Mouse (Mus musculus) inflammation-experienced regulatory T-cells, adult 6 months (primary cell): ENCODE results near the gene Rgs7. TPM values are rescaled to one million over a fixed set of nuclear protein-coding genes. Genes with fewer than 3 reads are reported as not detected.

ENCODE experiments used
- ATAC-seq: one replicate; pipeline ENCODE4 v1.8.0; 2017
- polyA plus RNA-seq, 3 experiments: library from polyadenylated mRNA; unstranded; fragments of 100-300 nt; shearing (Covaris generic); gene quantifications; one replicate each; pipeline ENCODE4 v1.2.1; 2017

The Rgs7 gene
- polyA plus RNA-seq, result not detected

DNA sequence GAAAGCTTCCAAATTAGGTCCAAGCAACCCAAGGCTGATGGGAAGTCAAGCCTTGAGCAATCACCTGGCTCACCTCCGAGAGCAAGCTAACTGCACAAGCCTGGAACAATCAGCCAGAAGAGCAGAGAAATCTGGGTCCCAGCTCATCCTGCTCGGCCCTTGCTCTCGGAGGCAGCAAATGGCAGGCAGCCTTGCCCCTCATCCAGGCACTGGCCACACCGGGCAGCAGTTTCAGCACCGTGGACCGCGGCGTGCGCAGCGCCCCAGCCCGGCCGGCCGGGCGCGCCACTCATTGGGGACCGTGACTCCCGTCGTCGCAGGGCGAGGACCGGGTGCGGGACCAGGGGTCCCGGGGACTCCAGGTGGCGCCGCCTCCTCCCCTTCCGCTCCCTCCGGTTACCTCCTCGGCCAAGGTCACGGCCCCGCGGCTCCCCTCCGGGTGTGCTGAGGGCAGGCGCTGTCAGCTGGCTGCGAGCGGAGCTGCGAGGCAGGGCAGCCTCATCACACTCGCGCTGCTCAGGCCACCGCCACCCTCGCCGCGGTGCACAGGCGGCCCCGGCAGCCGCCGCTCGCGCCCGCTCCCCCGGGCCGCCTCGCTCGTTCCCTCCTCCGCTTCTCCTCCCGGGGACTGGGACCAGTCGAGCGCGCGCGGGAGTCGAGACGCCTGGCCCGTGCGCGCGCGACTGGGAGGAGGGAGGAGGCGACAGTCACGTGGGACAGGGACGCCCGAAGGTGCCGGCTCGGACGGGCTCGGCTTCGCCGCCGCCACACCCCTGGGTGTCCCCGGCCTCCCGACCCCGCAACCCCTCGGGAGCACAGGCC is at the start of gene Rgs7:
TSS of gene Rgs7 (minus strand) at position 640 of the 822 bp plus-strand sequence.
- ATAC-seq, result no peak

DNA sequence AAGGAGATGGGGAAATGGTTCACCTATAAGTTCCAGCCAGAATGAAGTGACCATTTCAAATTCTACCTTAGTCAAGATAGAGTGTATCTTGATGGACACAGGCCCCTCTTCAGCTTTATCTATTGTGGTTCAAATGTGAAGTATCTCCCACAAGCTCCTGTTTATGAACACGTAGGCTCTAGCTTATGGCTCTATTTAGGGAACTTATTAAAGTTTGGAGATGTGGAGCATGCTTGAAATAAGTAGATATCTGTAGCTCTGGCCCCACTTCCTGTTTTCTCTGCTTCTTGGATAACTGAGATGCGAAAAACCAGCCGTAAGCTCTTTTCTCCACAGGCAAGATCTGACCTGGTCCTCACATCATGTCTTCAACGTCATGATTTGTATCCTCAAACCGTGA is 48.4 kb upstream of the Rgs7 start:
- no peak for ATAC-seq

DNA sequence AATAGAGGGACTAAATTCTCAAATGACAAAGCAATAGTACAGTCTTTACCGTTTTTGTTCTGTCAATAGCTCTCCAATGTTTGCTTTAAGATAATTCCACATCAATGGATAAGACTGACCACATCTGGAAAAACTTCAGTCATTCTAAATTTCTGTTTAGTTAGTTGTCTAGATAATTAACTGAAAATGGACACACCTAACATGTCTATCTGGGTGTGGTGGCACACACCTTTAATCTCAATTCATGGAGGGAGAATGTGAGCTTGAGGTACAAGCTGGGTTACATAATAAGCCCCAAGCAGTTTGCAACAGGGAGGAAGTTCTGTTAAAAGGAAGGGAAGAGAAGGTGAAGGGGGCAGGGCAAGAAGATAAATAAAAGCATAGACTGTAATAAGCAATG is 45.0 kb upstream of the Rgs7 start:
- no peak for ATAC-seq

DNA sequence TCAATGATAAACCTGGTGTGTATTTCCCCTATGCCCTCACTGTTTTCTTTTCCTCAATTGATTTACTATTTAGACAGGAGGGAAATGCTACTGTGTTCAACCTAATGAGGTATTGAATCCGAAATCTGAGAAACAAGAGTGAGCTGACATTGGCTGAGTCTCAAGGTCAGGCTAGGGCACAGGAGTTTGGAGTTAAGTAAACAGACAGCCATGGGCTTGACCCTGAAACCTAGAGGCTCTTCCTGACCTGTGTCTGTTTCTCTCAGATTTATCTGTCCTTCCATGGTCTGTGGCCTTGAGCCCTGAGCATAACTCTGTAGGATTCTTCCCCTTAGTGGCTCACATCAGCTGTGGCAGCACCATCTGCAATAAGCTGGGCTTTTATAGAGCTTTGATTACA is 37.6 kb upstream of the Rgs7 start:
- no peak for ATAC-seq

DNA sequence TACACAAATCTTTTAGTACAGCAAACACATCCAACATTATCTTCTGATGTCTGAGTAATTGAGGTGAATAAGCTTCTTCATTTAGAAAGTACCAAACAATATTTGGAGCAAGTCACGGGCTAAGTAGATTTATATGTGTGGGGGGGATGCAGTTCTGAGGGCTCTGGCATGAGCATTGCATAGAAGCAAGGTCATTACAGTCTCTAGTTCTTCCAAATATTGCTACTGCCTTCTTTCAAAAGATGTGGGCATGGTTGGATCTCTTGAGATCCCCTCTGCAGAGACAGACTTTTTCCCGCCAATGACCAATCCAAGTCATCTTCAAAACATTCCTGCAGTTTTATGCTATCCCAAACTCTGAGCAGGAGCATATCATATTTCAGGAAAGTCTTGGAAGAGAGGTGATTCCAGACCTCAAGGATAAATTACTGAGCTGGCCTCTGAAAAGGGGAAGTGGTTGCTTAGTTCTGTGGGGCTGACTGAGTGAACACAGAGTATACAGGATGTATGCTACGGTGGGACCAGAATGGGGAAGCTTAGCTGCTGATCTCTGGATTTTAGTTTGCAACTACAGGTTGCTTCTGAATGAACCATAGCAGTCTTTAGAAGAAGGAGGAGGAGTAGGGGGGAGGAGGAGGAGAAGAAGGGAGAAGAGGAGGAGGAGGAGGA is 32.5 kb upstream of the Rgs7 start:
- ATAC-seq, result no peak

DNA sequence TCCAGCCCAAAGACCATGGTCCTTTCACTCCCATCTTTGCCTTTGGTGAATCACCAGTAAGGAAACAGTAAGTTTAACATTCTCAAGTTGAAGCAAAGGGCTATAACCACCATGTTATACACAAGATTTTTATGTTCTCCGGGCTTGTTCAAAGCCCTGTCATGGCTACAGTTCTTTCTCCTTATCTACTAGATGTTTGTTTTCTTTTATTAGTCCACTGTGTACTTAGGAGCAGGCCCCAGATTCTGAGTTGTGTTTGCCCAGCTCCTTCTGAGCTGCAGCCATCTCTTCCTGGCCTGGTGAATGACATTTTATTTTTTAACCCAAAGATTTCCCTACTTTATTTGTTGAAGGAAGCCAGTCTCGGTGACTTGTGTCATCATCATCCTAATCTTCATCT is 31.3 kb upstream of the Rgs7 start:
- ATAC-seq, result no peak

DNA sequence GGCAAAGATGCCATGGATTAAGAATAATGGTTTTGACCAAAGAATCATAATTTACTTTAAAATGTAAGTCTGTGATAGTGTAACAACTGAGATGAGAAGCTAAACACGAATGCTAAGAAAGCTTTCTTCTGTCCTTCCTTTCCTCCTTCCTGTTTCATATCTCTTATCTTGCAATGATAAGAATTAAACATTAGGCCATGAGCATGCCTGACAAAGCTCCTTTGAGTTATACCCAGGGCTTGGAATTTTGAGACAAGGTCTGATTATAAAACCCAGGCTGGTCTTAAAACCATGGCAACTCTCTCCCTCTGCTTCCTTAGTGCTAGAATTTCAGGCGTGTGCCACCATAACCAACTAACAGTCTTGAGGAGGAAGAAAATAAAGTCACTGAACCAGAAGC is 22.2 kb upstream of the Rgs7 start:
- no peak for ATAC-seq

DNA sequence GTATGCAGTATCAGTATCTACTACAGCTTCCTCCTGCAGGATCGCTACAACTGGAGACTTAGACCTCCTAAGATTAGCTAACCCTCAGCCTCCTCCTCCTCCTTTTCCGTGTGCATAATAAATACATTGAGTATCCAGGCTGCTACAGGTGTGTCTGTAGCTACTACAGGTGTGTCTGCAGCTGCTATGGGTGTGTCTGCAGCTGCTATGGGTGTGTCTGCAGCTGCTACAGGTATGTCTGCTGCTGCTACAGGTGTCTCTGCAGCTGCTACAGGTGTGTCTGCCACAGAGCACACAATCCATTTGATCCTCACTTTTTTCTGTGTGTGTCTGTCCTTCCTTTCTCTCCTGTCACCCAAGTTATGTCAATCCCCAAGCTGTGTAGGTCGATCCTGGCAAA is 19.9 kb upstream of the Rgs7 start:
- ATAC-seq, result no peak

DNA sequence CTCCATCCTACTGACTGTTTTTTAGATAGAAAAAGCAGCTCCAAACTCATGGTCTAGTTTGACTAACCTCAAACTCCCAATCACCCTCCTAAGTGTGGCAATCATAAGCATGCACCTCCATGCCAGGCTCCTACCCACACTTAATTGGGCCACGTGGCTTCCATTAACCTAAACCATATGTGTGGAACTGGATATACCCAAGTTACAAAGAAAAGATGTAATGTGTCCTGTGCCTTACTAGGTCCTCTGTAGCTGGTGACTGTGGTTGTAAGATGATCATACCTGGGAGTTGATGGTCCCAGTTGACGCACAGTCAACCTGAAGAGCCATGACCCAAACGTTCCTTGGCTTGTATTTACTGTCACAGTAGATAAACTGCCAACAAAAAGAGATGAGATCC is 17.7 kb upstream of the Rgs7 start:
- ATAC-seq, result no peak

DNA sequence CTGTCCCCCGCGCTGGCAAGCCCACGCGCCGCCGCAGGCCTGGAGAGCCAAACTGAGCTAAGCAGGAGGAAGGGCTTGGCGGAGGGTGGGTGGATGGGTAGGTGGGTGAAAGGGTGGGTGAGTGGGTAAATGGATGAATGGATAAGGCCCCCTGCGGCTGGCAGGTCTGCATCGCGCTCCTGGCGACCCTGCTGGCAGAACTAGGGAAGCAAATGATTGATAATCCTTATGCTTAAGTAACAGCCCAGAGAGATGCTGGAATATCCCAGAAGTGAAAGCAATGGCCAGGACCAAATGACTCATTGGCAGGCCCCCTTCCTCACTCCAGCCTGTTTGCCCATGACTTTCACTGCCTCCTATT is 363 bp upstream of the Rgs7 start:
- no peak for ATAC-seq

DNA sequence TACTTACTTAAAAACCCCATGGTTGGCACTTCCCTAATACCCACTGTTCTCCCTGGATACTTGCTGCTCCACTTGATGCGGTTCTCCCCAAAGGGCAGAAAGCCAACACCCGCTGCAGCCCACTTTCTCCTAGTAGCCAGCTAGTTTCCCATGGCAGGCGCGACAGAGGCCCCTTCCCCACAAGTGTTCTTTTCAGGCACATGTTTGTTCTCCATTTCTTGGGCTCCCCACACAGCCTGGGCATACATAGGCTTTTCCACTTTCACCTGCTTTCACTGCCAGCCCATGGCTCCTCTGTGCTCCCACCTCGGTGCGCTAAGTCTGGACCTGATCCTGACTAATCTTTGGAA is 814 bp downstream of the Rgs7 start:
- ATAC-seq, result no peak

DNA sequence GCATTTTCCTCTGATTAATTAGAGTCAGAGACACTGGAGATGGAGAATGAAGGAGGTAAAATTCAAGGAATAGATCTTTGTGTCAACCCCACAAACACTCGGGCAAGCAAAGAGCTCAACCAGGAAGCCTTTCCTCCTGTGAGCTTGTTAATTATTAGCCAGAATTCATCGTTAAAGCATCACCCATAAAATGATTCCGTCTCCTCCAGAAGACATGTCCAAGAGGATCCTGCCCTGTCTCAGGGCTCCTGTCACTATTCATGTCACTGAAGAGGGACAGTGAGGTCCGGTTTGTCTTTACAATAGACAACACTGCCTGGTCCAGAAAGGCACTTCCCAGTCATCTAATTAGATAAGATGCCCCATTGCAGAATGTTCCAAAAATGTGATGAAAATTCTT is 7.2 kb downstream of the Rgs7 start:
- no peak for ATAC-seq

DNA sequence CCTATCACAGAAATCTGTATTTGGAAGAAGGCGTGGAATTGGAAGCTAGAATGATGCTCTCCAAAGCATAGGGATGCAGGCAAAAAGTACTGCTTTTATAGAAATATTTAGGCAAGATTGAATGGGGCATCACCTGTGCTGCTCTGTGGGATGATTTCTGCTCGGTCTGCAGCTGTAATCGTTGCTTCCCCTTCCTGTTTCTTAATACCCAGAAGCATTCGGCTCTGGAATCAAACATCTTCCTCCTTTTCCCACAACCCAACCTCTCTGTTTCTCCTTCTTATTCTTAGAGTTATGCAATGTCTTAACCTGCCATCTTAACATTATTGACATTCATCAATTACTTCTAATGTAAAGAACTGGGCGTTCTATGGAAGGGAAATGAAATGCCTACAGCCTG is 19.2 kb downstream of the Rgs7 start:
- no peak for ATAC-seq

DNA sequence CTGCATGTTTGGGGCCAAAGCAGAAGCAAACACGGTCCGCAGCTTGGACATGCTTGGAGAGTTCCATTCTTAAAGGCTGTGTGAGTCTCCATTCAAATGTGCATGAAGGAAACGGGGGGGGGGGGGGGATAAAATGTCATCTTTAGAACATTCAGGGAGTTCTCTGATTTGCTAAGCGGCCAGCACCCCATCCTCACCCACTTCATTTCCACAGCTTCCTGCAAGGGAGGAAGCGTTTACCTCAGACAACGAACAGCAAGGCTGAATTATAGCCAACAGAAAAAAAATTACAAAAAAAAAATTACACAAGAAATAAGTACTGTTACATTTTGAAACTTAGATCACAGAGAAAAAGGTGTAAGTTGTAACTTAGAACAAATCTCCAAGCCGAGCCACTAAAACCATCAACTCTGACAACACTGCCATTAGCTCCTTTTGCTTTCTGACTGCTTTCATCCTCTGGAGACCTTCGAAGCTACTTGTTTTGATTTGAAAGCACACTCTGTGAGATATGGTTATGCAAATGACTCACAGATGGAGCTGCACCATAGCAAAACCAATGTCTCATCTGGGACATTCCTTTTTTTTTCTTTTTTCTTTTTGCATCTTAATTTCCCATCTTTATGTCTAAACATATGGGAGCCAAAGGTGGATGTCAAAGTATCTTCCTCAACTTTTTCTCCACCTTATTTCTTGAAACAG is 23.1 kb downstream of the Rgs7 start:
- no peak for ATAC-seq

DNA sequence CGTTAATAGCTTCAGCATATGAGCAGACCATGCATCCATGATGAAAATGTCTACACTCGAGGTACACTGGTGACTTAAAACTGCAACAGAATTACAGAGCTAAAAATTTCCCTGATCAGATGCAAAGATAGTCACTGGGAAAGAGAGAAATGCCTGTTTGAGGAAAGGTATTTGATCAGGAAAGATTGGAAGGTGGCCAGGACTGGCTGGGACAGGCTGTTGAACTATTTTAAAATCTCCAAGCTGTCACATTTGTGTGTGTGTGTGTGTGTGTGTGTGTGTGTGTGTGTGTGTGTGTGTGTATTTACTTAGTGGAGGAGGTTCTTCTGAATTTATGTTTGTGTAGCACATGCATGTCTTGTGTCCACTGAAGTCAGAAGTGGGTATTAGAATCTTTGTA is 27.7 kb downstream of the Rgs7 start:
- no peak for ATAC-seq

DNA sequence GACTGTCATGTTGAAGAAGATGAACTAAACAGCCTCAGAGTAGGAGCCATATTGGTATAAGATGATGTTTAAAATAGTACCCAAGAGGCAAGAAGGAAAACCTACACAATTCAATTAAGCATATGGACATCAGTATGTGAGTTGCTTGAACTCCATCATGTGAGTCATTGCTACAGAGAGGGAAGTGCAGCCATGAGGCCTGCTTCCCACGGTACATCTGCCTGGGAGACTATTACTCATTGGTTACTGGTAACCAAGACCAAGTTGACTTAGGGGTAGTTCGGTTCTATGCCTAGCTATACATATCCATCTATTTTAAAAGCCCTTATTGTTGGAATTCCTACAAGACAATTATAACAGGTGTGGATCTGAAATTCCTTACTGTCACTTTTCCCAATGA is 29.9 kb downstream of the Rgs7 start:
- no peak for ATAC-seq

DNA sequence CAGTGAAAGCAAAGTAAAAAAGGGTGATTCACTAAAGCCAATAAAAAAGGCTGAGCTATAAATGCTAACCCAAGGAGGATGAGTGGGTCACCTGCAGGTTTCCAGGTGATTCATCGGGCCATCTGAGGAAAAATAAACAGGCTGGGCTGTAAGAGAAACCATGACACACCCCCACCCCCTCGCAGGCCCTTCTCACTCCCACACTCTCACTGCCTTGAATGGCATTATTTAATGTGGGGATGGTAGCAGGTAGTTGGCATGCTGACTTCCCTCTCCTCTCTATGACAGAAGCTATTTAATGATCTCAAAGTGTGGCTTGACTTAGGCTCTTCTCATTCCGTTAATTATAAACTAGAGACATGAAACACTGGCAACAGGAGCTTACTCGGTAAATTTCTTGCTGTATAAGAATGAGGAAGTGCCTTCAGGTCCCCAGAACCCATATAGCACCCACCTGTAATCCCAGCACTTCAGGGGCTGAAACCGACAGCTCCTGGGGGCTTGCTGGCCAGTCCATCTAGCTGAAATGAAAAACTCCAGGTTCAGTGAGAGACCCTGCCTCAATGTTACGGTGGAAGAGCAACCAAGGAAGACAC is 38.2 kb downstream of the Rgs7 start:
- no peak for ATAC-seq

DNA sequence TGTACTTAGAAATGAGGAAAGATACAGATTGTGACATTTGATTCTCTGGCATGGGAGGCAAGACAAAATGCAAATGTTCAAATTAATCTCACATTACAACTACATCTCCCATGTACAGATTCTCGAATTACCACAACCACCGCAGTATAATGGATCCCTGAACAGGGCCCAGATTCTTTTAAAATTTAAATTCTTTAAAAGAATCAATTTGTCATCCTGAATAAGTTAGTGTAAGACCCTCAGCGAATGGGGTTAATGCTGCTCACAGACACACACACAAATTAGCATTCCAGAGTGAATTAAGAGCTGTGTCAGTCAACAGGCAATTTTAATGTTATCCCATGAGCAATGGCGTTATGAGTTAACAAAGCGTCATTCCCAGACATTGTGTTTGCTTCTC is 44.3 kb downstream of the Rgs7 start:
- no peak for ATAC-seq

DNA sequence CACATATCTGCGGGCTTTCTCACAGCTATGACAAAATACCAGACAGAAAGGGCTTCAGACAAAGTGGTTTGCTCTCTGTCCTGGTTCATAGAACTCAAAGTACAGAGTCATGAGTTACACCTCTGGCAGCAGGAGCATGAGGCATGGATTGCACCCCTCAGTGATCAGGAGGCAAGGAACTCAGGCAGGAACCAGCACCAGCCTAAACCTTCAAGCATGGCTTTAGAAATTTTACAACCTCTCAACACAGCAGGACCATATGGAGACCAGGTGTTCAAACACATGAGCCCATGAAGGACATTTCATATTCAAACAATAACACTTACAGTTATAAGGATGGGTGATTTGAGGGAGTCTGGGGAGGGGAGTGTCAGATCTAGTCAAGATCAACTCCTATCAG is 49.4 kb downstream of the Rgs7 start:
- no peak for ATAC-seq

DNA sequence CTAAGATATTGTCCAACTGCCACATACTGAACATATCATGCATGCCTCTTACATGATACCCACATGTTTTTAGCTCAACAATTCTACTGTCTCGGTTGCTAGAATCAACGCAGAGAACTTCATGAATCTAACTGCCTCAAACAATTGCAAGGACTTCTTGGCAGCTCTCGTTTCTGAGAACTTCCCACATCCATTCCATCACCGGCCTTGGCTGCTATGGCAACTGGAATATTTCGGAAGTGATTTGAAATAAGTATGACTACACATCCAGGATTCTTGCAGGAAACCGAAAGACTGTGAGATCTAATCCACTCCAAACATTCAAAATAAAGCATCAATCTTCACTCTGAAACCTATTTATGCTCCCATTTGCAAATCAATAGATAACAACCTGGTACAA is 50.3 kb downstream of the Rgs7 start:
- ATAC-seq, result no peak

DNA sequence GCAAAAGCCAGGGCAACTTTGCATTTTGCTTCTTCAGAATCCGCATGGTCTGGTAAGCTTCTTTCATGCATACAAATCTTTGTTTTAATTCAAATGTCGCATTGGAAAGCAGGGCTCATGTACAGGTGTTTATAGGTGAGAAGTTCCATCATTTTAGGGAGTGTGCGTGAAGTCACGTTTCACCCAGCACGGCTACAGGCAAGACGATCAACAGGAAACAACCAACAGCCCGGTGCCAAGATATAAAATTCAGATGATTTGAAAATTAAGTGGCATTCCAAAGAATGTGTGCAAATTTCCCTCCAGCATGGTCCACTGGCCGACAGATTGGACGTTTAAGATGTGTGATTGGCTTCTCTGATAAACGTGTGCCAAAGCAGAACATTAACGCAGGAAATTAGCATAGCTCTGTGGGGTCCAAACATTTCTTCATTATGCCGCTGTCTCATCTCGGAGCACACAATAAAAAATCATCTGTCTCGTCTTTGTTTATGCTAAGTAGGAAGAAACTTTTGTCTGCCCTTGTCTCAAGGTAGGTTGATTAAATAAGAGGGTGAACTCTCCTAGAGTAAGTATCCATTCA is 58.6 kb downstream of the Rgs7 start:
- no peak for ATAC-seq

DNA sequence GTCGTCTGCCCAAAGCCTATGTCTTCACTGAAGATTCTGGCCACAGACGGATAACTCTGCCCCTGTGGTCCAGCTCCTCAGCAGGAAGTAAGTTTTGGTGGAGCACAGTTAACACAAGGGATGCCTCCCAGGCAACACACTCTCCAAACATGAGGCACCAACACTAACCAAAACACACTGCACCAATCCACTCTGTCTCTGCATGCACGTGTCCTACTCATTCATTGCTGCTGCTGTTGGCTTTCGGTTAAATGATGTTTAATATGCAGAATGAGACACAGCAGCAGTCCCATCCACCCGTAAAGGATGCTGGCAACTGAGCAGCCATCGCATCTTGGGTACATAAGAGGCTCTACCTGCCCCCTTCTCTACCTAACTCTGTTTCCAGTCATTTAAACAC is 59.2 kb downstream of the Rgs7 start:
- no peak for ATAC-seq

DNA sequence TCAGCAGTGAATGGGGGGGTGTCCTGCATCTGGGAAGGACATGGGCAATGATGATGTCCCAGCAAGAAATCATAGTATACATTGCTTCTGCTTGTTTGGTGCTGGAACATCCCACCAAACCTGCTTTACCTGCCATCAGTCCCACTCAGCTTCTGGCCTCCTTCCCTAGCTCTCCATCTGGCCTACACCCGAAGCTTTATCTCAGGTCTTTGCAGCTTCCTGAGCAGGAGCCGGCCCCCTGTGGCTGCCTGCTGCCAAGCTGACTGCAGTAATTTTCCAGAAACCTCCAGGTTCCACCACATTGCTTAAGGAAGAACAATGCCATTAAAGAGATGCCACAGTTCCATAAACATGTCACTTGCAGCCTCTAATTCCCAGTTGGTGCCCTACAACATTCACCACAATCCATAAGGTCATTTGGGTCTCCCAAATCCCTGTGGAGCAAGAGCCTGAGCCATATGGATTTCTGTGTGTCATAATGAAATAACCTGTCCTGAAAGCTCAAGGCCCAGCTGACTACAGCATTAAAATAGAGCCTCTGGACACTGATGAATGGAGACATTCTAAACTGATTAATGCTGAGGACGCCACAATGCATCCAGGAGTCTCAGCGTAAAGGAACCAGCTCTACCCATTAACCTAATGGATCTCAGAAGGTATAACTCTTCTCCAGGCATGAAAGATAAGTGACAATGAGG is 60.8 kb downstream of the Rgs7 start:
- ATAC-seq, result no peak
